Mouse (Mus musculus) spleen, postnatal 10 days (tissue): Measurements from ENCODE around the gene B3gnt4.
"Not testable (repeated sequence)": the region's sequence is repeated elsewhere in the genome, so short reads cannot be mapped to it uniquely, and the experiment has no call there.

Source experiments
- DNase-seq, 2 experiments: peaks; one replicate each; pipeline ENCODE4 v3.0.0; 2021 to 2022; ENCODE audit warnings: low spot score in 2 of 2

B3gnt4 gene

DNA sequence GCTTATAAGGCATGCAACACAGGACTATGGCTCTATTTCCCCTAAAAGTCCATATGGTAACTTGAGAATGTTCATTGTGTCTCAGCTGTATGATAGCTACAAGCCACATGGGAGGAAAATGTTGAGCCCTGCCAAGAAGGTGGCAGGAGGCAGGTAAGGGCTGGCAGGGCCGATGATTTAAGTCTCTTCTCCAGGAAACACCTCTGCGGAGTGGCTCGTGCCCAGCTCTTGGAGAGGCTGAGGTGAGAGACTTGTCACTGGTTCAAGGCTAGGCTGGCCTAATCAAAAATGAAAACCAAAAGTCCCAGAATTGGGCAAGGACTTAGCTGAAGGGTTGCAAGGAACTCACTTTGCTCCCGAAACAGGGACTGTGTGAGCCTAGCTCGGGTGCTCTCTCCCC lies at the start of gene B3gnt4:
B3gnt4 (plus strand) TSS at position 301 of the 400 bp plus-strand sequence.
- no peak for DNase-seq

GRCm38 (mm10) chr5:123461420-123461819 lies 48.8 kb upstream of the B3gnt4 start:
- DNase-seq: no peak

DNA sequence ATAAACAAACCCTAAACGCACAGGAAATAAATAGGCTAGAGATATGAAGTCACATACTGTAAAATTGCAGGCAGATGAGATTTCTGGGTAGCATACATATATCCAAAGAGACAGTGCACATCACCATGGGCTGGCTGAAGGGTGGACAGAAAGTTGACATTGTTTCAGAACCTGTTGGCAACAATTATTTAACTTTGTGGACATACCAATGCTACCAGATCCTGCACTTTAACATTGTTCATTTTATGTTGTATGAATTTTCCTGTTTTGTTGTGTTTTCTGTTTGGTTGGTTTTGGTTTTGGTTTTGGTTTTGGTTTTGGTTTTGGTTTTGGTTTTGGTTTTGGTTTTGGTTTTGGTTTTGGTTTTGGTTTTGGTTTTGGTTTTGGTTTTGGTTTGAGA lies 45.6 kb upstream of the B3gnt4 start:
- DNase-seq: no peak

GRCm38 (mm10) chr5:123470784-123471400 lies 39.4 kb upstream of the B3gnt4 start:
- DNase-seq: no peak

DNA sequence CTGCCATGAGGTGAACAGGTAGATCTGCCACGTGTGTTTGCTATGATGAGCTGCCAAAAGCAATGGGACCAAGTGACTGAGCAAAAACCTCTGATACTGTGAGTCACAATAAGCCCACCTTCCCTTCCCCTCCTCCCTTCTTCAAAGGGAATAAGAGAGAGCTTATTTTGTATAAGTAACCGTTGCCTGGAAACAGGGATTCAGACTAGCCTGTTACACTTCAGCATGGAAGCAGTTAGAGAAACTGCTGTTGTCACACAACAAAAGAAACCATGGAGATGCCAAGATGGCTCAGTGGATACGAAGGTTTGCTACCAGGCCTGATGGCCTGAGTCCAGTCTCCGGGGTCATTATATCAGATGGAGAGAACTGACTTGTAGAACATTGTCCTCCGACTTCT lies 36.4 kb upstream of the B3gnt4 start:
- DNase-seq: no peak

GRCm38 (mm10) chr5:123487659-123488395 lies 22.4 kb upstream of the B3gnt4 start:
- DNase-seq: no peak

DNA sequence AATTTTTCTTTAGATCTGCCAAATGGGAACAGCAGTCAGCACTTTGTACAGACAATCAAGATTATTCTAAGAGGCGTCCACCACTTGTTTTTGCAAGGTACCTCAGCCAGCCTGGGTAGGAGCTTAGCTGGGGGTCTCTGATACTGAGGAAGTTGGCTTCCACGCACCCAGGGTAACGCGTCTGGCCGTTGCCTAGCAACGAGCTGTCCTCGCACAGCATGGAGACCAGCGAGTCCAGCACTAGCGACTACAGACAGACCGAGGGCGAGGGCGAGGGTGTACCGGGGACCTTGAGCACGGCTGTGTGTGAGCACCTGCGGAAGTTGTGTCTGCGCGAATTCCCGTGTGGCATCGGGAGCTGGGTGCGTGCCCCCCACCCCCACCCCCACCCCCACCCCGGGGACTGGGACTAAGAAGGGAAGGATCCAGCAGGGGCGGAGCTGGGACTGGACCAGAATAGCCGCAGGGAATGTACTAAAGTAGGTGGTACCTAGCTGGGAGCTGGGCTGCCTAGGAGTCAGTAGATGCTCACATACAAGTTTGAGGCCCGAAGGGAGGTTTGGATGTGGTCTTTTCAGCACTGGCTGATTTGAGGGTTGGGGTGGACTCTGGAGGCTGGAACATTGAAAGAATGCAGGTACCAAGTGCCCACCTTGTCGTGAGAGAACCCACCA lies 21.0 kb upstream of the B3gnt4 start, which contains the start of the genes Lrrc43 and Il31:
Lrrc43 (plus strand) TSS at position 194 of the 674 bp plus-strand sequence.
Il31 (minus strand) TSS at position 378 of the 674 bp plus-strand sequence.
- DNase-seq: no peak

DNA sequence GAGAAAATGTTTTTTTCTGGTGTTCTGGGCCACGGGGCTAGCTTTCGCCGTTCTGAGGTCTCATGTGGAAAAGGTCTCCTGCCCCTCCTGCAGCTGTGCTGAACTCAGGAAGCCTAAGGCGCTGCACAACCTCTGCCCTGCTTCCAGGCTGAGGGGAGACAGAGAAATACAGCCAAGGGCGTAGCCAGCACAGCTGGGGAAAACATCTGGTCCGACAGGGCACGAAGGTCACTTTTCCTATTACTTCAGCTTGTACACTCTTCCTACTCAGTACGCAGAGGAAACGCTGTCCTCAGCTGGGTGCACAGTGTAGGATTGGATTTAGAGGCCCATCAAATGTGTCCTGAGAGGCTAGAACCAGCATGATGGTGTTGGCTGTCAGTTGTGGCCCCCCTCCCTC lies 20.3 kb upstream of the B3gnt4 start:
- no peak for DNase-seq

GRCm38 (mm10) chr5:123499717-123500116 lies 10.5 kb upstream of the B3gnt4 start:
- DNase-seq: peak in 1 of 2 experiments; percentile 46

- DNase-seq: no peak
Observed at GRCm38 (mm10) chr5:123501973-123502372, 8.3 kb upstream of the B3gnt4 start.

- peak; percentile 57 to 83 for DNase-seq
Observed at GRCm38 (mm10) chr5:123507936-123508723, 2.1 kb upstream of the B3gnt4 start.

DNA sequence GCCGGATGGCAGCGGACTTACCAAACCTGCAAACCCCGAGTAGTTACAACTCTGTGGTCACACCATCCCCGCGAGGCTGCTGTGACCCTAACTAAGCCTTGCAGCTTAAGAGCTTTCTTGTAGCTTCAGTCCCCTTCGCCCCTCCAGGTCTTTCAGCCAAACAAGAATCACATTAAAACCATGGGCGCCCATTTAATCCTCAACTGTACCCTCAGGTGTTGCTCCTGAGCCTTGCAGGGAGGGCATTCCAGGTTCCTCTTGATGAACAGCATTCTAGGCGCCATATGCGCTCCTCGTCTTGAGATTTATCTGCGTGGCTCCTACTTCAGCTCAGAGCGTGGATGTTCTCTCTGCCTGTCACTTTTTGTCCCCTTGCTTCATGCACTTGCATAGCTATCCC lies 1.3 kb upstream of the B3gnt4 start:
- DNase-seq: no peak

DNA sequence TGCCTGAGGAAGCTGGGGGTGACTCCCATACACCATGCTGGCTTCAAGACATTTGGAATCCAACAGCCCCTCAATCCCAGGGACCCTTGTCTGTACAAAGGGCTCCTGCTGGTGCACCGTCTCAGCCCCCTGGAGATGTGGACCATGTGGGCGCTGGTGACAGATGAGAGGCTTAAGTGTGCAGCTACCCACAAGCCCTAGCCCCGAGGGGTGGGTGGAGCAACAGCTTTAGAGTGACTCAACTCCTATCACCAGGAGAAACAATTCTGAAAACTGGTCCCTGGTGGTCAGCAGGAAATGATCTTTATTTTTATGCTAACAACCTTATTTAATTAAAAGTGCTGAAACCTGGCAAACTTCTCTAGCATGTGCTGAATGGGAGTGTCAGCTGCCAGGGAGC lies 1.2 kb downstream of the B3gnt4 start:
- not testable (repeated sequence) for DNase-seq

- DNase-seq: no peak
Observed at GRCm38 (mm10) chr5:123512102-123512501, 1.8 kb downstream of the B3gnt4 start.

- DNase-seq: no peak
Observed at GRCm38 (mm10) chr5:123514871-123515270, 4.6 kb downstream of the B3gnt4 start.

- peak in 1 of 2 experiments; percentile 8 for DNase-seq
Observed at GRCm38 (mm10) chr5:123520666-123521065, 10.4 kb downstream of the B3gnt4 start.

DNA sequence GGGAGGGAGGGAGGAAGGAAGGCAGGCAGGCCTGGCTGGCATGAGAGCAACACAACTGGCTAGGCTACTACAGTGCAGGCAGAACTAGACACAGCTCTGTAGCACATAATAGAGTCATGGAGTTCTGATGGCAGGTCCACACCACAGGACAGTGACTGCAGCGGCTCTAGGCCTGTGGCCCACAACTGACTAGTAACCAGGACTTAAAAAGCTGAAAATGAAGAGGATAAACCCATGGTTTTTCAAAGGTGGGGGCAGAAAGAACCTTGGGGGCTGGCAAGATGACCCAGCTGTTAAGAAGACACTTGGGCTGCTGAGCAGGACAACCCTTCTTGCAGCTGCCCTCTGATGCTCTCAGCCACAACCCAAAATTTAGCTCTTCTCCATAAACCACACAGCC lies 11.4 kb downstream of the B3gnt4 start:
- peak in 1 of 2 experiments; percentile 9 for DNase-seq

- peak in 1 of 2 experiments; percentile 13 for DNase-seq
Observed at GRCm38 (mm10) chr5:123522166-123522565, 11.9 kb downstream of the B3gnt4 start.

DNA sequence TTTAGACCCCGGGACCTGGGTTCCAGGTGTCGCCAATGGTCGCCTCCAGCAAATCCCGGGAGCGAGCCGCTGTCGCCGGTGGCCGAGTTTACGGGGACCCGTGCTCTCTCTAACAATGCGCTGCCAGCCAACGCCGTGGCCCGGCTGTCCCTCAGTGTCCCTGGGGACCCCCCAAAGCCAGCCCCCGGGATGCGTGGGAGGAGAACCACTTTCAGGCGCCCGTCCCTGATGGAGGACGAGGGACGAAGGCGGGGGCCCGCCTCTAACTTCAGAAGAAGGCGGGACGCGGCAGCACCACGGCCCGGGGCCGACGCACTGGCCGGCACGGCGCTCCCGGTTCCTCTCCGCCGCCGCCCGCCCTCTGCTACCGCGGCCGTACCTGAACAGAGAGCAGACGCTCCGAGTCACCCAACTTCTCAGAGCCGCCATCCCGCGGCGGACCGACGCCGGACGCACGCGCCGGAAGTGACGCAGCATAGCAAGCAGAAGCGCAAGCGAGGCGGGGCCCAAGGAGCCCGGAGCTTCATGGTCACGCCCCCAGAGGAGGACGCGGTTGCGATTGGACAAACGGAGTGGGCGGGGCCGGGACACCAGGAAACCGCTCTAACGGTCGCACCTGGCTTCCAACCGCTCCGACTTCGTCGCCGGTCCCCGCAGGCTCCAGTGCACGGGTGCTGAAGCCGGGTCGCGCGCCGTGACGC lies 13.6 kb downstream of the B3gnt4 start, which contains the start of gene Diablo:
Diablo (minus strand) TSS at position 485 of the 701 bp plus-strand sequence.
- DNase-seq: peak; percentile 99

DNA sequence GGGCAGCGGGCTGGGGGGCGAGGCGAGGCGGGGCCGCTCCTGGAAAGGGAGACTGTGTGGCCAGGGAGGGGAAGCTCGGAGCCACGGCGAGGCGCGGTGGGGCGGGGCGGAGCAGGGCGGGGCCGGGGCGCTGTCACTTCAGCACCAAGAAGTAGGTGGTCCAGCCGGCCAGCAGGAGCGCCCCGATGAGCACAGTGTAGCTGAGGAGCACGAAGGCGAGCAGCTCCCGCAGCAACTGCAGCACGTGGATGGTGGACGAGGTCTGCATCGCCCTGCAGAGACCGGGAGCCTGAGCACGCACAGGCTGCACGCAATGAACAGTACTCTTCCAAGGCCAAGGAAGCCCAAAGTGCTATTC lies 14.1 kb downstream of the B3gnt4 start:
- DNase-seq: no peak

DNA sequence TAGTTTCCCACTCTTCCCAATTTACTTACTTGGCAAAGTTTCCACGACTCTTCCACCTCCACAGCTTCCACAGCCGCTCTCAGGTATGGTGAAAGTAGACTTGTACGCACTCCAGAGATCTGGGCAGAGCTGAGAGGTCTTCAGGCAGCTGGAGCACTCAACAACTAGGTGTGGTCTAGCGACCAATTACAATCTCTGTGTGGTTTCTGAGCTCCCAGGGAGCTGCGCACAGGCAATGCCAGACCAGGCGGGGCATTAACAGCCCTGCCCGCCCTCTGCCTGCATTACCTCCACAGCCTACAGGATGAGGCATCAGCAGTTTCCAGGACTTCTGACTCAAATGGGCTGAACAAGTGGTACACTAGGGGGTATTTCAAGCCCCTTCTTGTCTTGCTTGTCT lies 15.0 kb downstream of the B3gnt4 start, which contains the start of gene Gm49027:
Gm49027 (minus strand) TSS at position 208 of the 400 bp plus-strand sequence.
- DNase-seq: peak in 1 of 2 experiments; percentile 10
